Mouse (Mus musculus) adrenal gland, adult 10 weeks (tissue): ENCODE data around the gene Olfr56. TPM values are rescaled to one million over a fixed set of nuclear protein-coding genes. Genes with fewer than 3 reads are reported as not detected.

Experiments
- polyA plus RNA-seq: library from polyadenylated mRNA; stranded (reverse); fragments of 350-450 nt; fragmentation: Illumina TruSeq; extraction: RNeasy Lipid Tissue Mini Kit (QIAGEN cat#74804); gene quantifications from one replicate; pipeline ENCODE4 v1.2.3, GENCODE M21; 2014; ENCODE audit warnings: low read depth, low replicate concordance

The Olfr56 gene
- polyA plus RNA-seq: 1.7 TPM

DNA sequence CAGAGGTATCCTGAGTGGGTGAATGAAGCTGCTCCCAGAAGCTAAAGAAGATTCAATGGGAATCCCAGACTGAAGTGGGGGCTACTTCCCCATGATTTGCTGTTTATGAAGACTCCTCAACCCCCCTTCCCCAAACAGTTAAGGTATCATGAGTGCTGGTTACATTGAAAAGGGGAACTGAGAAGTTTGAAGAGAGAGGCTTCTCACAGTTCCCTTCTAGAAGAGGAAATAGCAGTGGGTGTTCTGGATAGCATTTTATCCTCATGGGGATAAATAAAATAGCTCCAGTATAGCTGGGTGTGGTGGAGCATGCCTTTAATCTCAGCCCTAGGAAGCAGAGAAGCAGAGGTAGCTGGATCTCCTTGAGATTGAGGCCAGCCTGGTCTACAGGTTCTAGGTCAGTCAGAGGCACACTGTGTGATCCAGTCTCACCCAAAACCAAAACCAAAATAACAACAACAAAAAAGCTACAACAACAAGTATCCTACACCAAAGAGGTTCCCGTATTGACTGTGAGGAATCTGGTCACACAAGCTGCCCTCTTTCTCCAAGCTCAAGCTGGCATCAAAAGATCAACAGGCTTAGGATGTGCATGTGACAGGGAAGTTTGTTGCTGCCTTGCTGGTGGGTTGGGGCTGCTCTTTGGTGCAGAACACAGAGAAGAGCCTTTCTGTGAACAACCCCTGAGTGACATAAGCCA lies at the start of gene Olfr56:
Olfr56 (plus strand) TSS at position 650 of the 700 bp plus-strand sequence.

DNA sequence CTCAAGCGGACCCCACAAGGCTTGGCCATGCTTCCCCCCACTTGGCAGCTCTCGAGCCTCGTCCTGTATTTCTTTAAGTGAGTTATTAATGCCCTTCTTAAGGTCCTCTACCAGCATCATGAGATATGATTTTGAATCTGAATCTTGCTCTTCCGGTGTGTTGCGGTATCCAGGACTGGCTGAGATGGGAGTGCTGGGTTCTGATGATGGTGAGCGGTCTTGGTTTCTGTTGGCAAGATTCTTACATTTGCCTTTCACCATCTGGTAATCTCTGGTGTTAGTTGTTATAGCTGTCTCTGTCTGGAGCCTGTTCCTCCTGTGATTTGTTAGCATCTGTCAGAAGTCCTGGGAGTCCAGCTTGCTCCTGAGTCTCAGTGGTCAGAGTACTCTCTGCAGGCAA lies 32.6 kb upstream of the Olfr56 start, which contains the start of gene Psme2b:
Psme2b (minus strand) TSS at position 101 of the 400 bp plus-strand sequence.

DNA sequence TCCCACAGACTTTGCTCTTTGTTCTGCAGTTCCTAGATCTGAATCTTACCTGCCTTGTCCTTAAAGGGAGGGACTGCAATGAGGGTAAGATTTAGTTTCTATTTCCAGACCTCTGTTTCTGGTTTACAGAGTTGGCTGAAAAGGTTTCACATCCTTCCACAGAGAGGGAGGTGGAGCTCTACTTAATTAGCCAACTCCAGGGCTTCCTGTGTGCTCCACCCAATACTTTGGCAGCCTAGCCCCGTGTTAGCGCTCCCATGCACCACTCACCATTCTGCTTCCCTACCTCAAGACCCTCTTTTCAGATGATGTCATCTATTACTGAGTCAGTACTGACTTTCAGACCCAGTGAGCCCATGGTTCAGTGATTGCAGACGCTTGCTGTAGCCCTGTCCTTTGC lies 562 bp downstream of the Olfr56 start, which contains the start of gene 9930111J21Rik1:
9930111J21Rik1 (minus strand) TSS at position 148 of the 400 bp plus-strand sequence.

DNA sequence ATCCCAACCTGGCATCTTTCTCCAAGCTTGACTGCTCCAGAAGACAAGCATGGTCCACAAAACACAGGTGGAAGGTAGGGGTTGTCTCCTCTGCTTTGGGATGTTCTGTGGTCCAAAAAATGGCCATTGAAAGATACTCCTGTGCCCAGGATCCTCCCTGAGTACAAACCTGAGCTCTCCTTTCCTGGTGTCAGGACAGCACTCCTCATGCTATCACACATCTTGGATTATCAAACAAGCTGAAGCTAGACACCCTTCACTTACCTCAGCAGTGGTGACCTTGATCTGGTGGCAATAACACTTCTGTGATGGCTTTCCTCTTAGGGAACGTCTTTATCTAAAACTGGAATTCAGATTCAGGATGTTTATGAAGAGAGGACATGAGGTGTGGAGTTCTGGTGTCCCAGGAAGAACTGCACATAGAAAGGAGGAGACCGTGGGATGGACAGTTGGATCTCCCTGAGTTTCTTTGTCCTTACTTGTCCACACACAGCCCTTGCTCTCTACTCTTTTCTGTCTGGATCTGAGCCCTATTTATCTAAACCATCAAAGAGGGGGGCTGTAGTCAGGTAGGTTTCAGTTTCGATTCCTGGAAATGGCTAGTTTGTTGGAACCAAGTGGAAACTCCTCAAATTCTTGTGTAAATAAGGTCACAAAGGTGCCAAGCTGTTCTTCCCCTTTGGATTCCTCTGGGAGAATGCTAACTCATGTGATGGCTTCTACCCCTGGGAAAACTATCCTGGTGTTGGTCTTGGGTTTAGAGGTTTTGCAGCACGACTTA lies 13.2 kb downstream of the Olfr56 start, which contains the start of gene Gm12185:
Gm12185 (minus strand) TSS at position 487 of the 781 bp plus-strand sequence.

DNA sequence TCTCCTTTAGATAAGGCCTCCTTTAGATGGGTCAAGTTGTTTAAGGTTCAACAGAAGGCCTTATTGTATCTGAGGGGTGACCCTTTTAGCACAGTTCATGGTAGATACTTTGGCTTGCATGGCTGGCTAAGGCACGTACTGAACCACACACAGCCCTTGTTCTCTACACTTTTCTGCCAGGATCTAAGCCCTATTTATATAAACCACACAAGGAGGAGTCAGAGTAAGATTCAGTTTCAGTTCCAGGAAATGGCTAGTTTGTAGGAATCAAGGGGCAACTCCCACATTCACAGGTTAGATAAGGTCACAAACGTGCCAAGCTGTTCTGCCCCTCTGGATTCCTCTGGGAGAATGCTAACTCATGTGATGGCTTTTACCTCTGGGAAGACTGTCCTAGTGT lies 15.3 kb downstream of the Olfr56 start, which contains the start of gene Tgtp1:
Tgtp1 (minus strand) TSS at position 155 of the 400 bp plus-strand sequence.

DNA sequence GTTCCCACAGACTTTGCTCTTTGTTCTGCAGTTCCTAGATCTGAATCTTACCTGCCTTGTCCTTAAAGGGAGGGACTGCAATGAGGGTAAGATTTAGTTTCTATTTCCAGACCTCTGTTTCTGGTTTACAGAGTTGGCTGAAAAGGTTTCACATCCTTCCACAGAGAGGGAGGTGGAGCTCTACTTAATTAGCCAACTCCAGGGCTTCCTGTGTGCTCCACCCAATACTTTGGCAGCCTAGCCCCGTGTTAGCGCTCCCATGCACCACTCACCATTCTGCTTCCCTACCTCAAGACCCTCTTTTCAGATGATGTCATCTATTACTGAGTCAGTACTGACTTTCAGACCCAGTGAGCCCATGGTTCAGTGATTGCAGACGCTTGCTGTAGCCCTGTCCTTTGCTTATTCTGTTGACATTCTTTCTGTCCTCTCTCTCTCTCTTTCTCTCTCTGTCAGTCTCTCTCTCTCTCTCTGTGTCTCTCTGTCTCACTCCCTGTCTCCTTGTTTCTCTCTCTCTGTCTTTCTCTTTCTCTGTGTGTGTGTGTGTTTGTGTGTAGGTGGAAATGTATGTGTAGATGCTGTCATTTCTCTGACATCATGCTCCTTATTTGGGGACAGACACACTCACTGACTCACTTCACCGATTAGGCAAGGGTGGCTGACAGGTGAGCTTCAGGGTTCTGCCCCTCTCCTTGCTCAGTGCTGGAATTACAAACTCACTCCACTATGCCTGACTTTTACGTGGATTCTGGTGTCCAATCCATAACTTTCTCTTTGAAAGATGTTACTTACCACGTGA lies 72.6 kb downstream of the Olfr56 start, which contains the start of gene 9930111J21Rik2:
9930111J21Rik2 (minus strand) TSS at position 150 of the 799 bp plus-strand sequence.

DNA sequence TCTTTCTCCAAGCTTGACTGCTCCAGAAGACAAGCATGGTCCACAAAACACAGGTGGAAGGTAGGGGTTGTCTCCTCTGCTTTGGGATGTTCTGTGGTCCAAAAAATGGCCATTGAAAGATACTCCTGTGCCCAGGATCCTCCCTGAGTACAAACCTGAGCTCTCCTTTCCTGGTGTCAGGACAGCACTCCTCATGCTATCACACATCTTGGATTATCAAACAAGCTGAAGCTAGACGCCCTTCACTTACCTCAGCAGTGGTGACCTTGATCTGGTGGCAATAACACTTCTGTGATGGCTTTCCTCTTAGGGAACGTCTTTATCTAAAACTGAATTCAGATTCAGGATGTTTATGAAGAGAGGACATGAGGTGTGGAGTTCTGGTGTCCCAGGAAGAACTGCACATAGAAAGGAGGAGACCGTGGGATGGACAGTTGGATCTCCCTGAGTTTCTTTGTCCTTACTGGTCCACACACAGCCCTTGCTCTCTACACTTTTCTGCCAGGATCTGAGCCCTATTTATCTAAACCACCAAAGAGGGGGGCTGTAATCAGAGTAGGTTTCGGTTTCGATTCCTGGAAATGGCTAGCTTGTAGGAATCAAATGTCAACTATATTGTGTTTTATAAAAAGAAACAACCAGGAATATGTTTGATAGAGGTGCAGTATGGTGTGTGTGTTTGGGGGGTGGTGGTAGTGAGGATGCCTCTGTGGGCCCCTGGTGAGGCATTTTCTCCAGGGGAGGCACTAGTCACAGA lies 85.2 kb downstream of the Olfr56 start, which contains the start of gene Tgtp2:
Tgtp2 (minus strand) TSS at position 494 of the 757 bp plus-strand sequence.

DNA sequence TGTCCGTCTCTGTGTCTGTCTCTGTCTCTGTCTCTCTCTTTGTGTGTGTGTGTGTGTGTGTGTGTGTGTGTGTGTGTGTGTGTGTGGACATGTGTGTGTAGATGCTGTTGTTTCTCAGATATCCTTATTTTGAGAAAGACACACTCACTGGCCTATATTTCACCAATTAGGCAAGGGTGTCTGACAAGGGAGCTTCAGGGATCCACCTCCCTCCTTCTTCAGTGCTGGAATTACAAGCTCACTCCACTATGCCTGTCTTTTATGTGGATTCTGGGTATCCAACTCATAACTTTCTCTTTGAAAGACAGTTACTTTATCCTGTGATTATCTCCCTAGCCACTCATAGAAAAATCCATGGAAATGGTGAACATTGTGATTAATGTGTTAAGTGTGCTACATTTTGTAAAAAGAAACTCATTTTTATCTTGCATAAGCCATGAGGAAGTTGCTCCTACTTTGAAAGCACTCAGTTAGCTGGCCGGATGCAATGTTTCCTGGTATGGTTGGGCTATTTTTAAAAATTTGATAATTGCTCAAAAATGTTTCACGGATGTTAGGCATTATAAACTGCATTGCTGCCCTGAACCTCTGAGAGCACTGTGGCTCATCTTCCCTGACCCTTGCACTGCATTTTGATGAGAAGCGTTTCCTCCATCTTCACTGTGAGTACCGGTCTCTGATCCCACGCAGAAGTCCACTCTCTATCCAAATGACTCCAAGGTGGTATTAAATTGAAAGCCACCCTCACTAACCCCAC lies 97.5 kb downstream of the Olfr56 start, which contains the start of gene Ifi47:
Ifi47 (plus strand) TSS at position 587 of the 757 bp plus-strand sequence.

DNA sequence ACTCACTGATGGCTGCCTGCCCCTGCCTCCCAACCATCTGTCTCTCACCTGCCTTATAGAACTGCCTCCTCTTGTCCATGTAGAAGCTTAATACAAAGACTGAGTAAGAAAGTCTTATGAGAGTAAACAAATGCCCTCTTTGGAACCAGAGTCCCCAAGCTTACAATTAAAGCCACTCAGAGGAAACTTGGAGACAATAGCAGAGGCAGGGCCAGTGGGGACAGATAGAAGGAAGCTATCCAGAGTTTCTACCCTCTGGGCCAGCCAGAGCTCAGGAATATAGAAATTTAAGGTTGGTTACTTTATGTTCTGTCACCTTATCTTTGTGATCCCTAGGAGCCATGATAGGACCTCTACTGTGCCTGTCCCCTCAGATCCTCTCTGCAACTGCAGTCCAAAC lies 136.1 kb downstream of the Olfr56 start, which contains the start of gene Olfr1396:
Olfr1396 (minus strand) TSS at position 101 of the 400 bp plus-strand sequence.

DNA sequence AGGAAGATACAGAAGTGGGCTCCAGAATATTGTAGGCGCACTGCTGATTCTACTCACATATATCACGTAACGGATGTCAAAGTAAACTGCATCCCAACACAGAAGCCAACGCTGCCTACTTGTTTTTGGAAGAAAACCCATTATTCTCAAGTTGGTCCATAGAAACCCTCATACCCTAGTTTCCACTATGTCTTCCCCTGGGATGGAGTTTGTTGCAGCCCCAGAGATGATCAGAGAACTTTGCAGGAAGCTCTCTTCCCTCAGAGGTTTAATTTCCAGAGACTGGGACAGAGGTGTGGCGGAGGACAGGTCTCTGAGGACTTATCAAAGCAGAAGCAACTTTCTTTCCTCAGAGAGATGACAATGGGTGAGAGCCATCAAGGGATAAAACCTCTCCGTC lies 163.3 kb downstream of the Olfr56 start, which contains the start of gene Olfr1395:
Olfr1395 (plus strand) TSS at position 301 of the 400 bp plus-strand sequence.

DNA sequence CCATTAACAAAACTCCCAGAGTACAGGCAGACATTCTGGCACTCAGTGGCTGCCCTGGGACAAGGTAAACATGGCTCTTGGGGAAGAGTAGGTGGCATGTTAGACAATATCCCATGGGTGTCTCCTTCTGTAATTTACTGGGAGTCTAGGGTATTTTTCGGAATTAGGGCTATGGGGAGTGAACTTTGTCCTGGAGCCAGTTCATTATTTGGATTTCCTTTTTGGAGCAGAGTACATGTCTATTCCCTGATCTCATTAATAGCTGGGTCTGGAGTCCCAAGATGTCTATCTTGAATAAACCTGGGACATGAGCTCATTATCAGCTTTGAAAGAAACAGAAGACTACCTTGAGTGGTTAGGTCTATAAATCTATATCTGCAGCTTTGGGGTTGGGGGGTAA lies 175.4 kb downstream of the Olfr56 start, which contains the start of gene Olfr1394:
Olfr1394 (plus strand) TSS at position 301 of the 400 bp plus-strand sequence.

Other genes starting within 250 kb of the Olfr56 start
- 110 TPM for gene Rack1, start 178.6 kb upstream of the Olfr56 start, polyA plus RNA-seq
- gene Trim41, start 161.5 kb upstream of the Olfr56 start, polyA plus RNA-seq: 14.2 TPM
- 7.5 TPM for gene Trim7, start 152.7 kb upstream of the Olfr56 start, polyA plus RNA-seq
- 18.0 TPM for gene Gm12184, start 152.2 kb upstream of the Olfr56 start, polyA plus RNA-seq
- gene Irgm1, start 107.2 kb upstream of the Olfr56 start, polyA plus RNA-seq: 80.0 TPM
- gene Gm5431, start 76.7 kb upstream of the Olfr56 start, polyA plus RNA-seq: 2.3 TPM
- gene Psme2b, start 32.7 kb upstream of the Olfr56 start, polyA plus RNA-seq: 1.6 TPM
- 2.4 TPM for gene 9930111J21Rik1, start 509 bp downstream of the Olfr56 start, polyA plus RNA-seq
- 0.82 TPM for gene Gm12185, start 13.3 kb downstream of the Olfr56 start, polyA plus RNA-seq
- 10.1 TPM for gene Tgtp1, start 15.3 kb downstream of the Olfr56 start, polyA plus RNA-seq
- 19.2 TPM for gene 9930111J21Rik2, start 72.4 kb downstream of the Olfr56 start, polyA plus RNA-seq
- 23.6 TPM for gene Tgtp2, start 85.3 kb downstream of the Olfr56 start, polyA plus RNA-seq
- gene Ifi47, start 97.7 kb downstream of the Olfr56 start, polyA plus RNA-seq: 9.7 TPM
- 5.4 TPM for gene Olfr1396, start 136.0 kb downstream of the Olfr56 start, polyA plus RNA-seq
- not detected for gene Olfr1395, start 163.4 kb downstream of the Olfr56 start, polyA plus RNA-seq
- gene Olfr1394, start 175.5 kb downstream of the Olfr56 start, polyA plus RNA-seq: not detected
- 96.9 TPM for gene Btnl9, start 208.3 kb downstream of the Olfr56 start, polyA plus RNA-seq
- 131 TPM for gene Zfp62, start 224.4 kb downstream of the Olfr56 start, polyA plus RNA-seq